Mouse (Mus musculus) lung, embryonic 14.5 days (tissue): ENCODE results near the gene Pcmt1. TPM values are rescaled to one million over a fixed set of nuclear protein-coding genes. Genes with fewer than 3 reads are reported as not detected.
"Not testable (repeated sequence)": the region's sequence is repeated elsewhere in the genome, so short reads cannot be mapped to it uniquely, and the experiment has no call there.

Experiments used
- ATAC-seq: fragments of 200-750 bp; cut with Nextera tagmentation; 2 replicates; pipeline ENCODE4 v1.8.0; 2017; ENCODE audit warnings: mild to moderate bottlenecking, moderate TSS enrichment, moderate library complexity; ENCODE audit not compliant: insufficient read depth
- DNase-seq: peaks from one replicate; pipeline ENCODE4 v3.0.0-alpha.2; 2015
- H3K27ac ChIP-seq: fragments of 300-500 bp; sonication (generic); 2 replicates; pipeline ENCODE4 v1.5.1; 2014; ENCODE audit warnings: low read depth, mild to moderate bottlenecking, moderate library complexity
- H3K27me3 ChIP-seq: fragments of 300-500 bp; sonication (generic); 2 replicates; pipeline ENCODE4 v1.6.1; 2014; ENCODE audit warnings: low read length, control low read depth; ENCODE audit not compliant: insufficient read depth
- H3K36me3 ChIP-seq: fragments of 300-500 bp; sonication (generic); 2 replicates; pipeline ENCODE4 v1.6.1; 2014; ENCODE audit warnings: control low read depth; ENCODE audit not compliant: insufficient read depth
- H3K4me1 ChIP-seq: fragments of 300-500 bp; sonication (generic); 2 replicates; pipeline ENCODE4 v1.6.1; 2014; ENCODE audit warnings: antibody characterized with exemption, control low read depth; ENCODE audit not compliant: insufficient read depth
- H3K4me2 ChIP-seq: fragments of 300-500 bp; sonication (generic); 2 replicates; pipeline ENCODE4 v1.6.1; 2014; ENCODE audit warnings: mild to moderate bottlenecking
- H3K4me3 ChIP-seq: fragments of 300-500 bp; sonication (generic); 2 replicates; pipeline ENCODE4 v1.5.1; 2014; ENCODE audit warnings: low read depth, low read length
- H3K9ac ChIP-seq: fragments of 300-500 bp; sonication (generic); 2 replicates; pipeline ENCODE4 v1.6.1; 2014
- H3K9me3 ChIP-seq: fragments of 300-500 bp; sonication (generic); 2 replicates; pipeline ENCODE4 v1.6.1; 2016; ENCODE audit warnings: low read depth, low read length, control low read depth
- CTCF ChIP-seq: IDR thresholded peaks from 2 replicates; pipeline ENCODE4 v1.5.1; 2016; ENCODE audit warnings: antibody characterized with exemption, low read depth
- WGBS: fragments of 180-500 bp; shearing (Covaris S2); extraction: QIAGEN DNeasy Blood & Tissue Kit; methylation state at CpG from one replicate; pipeline ENCODE4 v1.1.7; 2014; 5-methylcytosine and 5-hydroxymethylcytosine counted together
- polyA plus RNA-seq: library from polyadenylated mRNA; unstranded; fragments of >200 nt; fragmentation: Nextera tagmentation; extraction: Ambion mirVana; gene quantifications from 2 replicates; pipeline ENCODE4 v1.2.1, GENCODE M21; 2014

Gene Pcmt1
- polyA plus RNA-seq, 1 experiment from 2014 or later, result 114 TPM

DNA sequence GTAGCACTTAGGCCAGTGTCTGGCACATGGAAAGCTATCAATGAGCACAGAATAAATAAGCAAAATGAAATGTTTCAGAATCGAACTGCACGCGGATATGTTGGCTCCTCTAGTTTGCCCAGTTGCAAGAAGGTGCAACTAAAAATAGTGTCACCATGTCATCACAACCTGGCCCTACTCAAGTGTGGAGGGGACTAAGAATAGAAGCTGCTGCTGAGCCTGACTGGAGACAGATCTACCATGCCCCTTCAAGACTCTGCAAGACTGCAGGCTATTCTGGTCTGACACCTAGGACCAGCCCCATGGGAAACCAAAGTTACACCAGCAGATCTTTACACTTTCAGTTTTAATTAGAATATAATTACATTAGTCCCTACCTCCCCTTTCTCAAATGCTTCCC lies 58.6 kb downstream of the Pcmt1 start:
- 77% methylated on average over 3 of the region's 3 CpGs for WGBS
- no peak overlapping the region for H3K9ac ChIP-seq
- H3K4me1 ChIP-seq, result no peaks in the 10 kb centered on the region
- H3K27me3 ChIP-seq, result no peaks in the 10 kb centered on the region
- no peaks in the 10 kb centered on the region for H3K36me3 ChIP-seq
- H3K9me3 ChIP-seq, result no peaks in the 10 kb centered on the region
- ATAC-seq (no peak), DNase-seq (no peak)
- no peak overlapping the region for H3K4me2 ChIP-seq
- H3K27ac ChIP-seq, result no peak overlapping the region
- no peak overlapping the region for H3K4me3 ChIP-seq
- TF ChIP-seq CTCF, result no peak

DNA sequence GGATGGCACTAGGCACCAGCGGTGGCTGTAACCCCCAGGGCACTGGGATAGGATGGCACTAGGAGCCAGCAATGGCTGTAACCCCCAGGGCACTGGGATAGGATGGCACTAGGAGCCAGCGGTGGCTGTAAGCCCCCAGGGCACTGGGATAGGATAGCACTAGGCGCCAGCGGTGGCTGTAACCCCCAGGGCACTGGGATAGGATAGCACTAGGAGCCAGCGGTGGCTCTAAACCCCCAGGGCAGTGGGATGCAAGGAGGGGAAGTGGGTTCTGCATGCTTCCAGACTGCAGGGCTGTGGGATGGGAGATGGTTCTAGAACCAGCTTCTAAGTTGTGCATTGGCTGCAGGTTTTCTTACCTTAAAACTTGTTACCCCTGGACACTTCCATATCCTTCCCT lies 60.2 kb downstream of the Pcmt1 start:
- H3K27me3 ChIP-seq, result no peaks in the 10 kb centered on the region
- no peak for TF ChIP-seq CTCF
- ATAC-seq (no peak), DNase-seq (no peak)
- no peaks in the 10 kb centered on the region for H3K4me1 ChIP-seq
- no peak overlapping the region for H3K27ac ChIP-seq
- H3K4me2 ChIP-seq, result no peak overlapping the region
- no peak overlapping the region for H3K4me3 ChIP-seq
- no peak overlapping the region for H3K9ac ChIP-seq
- no peaks in the 10 kb centered on the region for H3K9me3 ChIP-seq
- WGBS, result 76% methylated on average over 5 of the region's 5 CpGs
- H3K36me3 ChIP-seq, result no peaks in the 10 kb centered on the region

GRCm38 (mm10) chr10:7619821-7620241 lies 61.1 kb downstream of the Pcmt1 start:
- Histone ChIP-seq H3K27ac (no peak overlapping the region), H3K4me2 (no peak overlapping the region), H3K4me3 (no peak overlapping the region), H3K36me3 (no peaks in the 10 kb centered on the region), H3K4me1 (no peaks in the 10 kb centered on the region), H3K27me3 (no peaks in the 10 kb centered on the region), H3K9me3 (0 out of 2 replicates have a peak, but pooled peaks cover under 1% of the 10 kb centered on the region), H3K9ac (no peak overlapping the region)
- DNase-seq (no peak), ATAC-seq (no peak)
- 91% methylated on average over 5 of the region's 5 CpGs for WGBS
- TF ChIP-seq CTCF, result no peak

- DNase-seq, H3K36me3 ChIP-seq, H3K27me3 ChIP-seq, H3K4me1 ChIP-seq, H3K9ac ChIP-seq, H3K4me3 ChIP-seq, ATAC-seq, H3K9me3 ChIP-seq, H3K4me2 ChIP-seq, H3K27ac ChIP-seq: not testable (repeated sequence)
- 63% methylated on average over 3 of the region's 3 CpGs for WGBS
These were observed 63.4 kb downstream of the Pcmt1 start for GRCm38 (mm10) chr10:7617556-7617955.

GRCm38 (mm10) chr10:7617146-7617545 lies 63.8 kb downstream of the Pcmt1 start:
- 88% methylated on average over 9 of the region's 11 CpGs for WGBS
- H3K4me1 ChIP-seq, ATAC-seq, H3K9me3 ChIP-seq, DNase-seq, H3K9ac ChIP-seq, H3K4me3 ChIP-seq, H3K27ac ChIP-seq, H3K4me2 ChIP-seq, H3K27me3 ChIP-seq, H3K36me3 ChIP-seq: not testable (repeated sequence)

DNA sequence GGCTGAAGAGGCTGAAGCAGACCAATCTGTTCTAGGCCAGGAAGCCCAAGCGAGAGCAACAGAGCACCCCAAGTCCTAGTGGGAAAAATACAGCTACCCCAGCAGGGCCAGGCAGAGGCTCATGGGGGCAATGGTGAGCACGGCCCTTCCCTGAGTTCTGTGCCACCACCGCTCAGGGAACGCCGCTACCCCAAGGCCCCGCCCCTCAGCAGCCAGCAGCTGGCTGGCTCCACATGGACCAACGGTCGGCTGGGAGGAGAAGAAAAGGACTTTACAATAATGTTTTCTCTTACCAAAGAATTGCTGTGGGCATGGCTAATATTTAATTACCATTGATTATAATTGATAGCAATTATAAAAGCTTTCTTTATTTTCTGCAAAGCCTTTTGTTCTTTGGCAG lies 66.1 kb downstream of the Pcmt1 start:
- Histone ChIP-seq H3K9ac (no peak overlapping the region), H3K4me2 (no peak overlapping the region), H3K4me3 (no peak overlapping the region), H3K36me3 (no peaks in the 10 kb centered on the region), H3K4me1 (no peaks in the 10 kb centered on the region), H3K27me3 (no peaks in the 10 kb centered on the region), H3K27ac (no peak overlapping the region), H3K9me3 (0 out of 2 replicates have a peak, but pooled peaks cover 3% of the 10 kb centered on the region)
- 89% methylated on average over 8 of the region's 8 CpGs for WGBS
- no peak for DNase-seq
- TF ChIP-seq CTCF, result no peak
- ATAC-seq, result no peak

DNA sequence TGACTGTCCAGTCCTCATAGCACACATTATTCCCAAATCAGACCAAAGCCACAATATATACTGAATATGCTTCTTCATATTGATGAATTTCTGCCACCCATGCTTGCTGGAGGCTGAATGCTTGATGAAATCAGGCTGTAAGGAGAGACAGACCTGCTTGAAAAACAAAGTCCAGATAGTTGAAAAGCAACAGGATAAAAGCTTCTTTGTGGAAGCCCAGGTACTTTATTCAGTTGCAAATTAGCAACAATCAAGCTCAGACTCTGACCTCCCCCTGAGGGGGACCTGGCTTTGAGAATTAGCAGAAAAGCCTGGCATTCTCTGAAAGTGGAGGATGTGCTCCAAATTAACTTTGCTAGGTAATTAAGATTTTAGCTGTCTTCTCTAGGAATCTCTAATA lies 68.7 kb downstream of the Pcmt1 start:
- not testable (repeated sequence) for H3K9me3 ChIP-seq, H3K36me3 ChIP-seq

DNA sequence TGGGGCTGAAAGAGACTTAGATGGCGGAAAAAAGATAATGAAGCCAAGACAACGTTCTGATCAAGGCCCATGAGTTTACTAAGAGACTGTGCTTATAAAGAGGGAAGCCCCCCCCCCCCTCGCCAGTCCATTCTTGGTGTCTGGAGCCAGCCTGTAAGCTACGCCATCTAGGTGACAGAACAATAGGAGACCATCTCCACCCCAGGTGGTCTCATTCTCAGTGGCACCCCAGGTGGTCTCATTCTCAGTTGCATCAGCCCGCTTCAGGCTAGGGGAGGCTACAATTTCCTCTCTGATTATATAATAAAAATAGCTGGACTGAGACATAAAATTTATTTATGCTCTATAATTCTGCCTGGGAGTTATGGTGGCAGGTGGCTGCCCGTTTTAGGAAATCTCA lies 69.3 kb downstream of the Pcmt1 start:
- WGBS, result 75% methylated on average over 6 of the region's 6 CpGs
- no peak for DNase-seq

More for the DNA sequence above, 68.7 kb downstream of the Pcmt1 start:
- not testable (repeated sequence) for ATAC-seq, H3K4me1 ChIP-seq, H3K4me3 ChIP-seq, DNase-seq, H3K4me2 ChIP-seq, H3K27ac ChIP-seq, H3K27me3 ChIP-seq, H3K9ac ChIP-seq

More for the DNA sequence above, 69.3 kb downstream of the Pcmt1 start:
- no peak overlapping the region for H3K9ac ChIP-seq
- no peaks in the 10 kb centered on the region for H3K36me3 ChIP-seq
- H3K4me2 ChIP-seq, result no peak overlapping the region
- H3K27ac ChIP-seq, result no peak overlapping the region
- H3K4me3 ChIP-seq, result no peak overlapping the region
- H3K27me3 ChIP-seq, result no peaks in the 10 kb centered on the region
- H3K4me1 ChIP-seq, result no peaks in the 10 kb centered on the region
- 0 out of 2 replicates have a peak, but pooled peaks cover 3% of the 10 kb centered on the region for H3K9me3 ChIP-seq
- no peak for TF ChIP-seq CTCF
- no peak for ATAC-seq
